Mouse (Mus musculus): ENCODE measurements around the gene Zbtb7b.

Gene Zbtb7b

GRCm38 (mm10) chr3:89388901-89389740, 5.5 kb downstream of the Zbtb7b start:
- no peak for DNase-seq (ENCODE audit: low spot score)

DNA sequence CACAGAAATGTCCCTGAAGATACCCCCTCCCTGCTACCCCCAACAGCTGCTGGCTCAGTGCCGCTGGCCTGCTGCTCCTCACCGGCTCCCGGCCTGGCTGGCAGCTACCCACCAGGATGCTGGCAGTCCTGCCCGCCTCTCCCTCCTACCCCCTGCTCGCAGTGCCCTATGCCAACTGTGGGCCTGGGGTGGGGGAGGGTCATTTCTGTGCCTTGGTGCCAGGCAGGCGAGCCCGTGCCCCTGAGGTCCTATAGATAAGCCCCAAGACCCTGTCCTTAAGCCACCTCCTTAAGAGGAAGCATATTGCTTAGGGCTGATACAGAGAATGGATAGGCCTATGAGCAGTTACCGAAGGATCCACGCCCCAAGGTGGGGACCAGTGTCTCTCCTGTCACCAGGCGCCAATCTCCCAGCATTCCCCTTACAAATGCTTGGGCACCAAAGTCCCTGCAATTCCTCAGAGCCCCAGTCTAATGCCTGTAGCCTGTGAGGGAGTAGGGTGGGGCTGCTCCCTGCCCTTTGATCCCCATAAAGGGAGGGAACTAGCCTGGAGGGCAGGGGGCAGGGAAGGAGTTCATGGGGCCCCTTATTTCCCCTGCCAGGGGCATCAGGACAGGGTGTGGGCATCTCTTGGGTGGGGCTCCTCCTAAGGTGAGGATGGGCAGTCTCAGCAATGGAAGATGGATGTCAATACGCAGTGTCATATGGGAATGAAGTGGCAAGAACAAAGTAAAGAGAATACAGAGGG, 6.3 kb downstream of the Zbtb7b start:
- no peak for DNase-seq (ENCODE audit: low spot score)

- no peak for DNase-seq (ENCODE audit: low spot score)
Measured at GRCm38 (mm10) chr3:89387632-89388031, 6.9 kb downstream of the Zbtb7b start.

- DNase-seq (ENCODE audit: low spot score), result no peak
Measured at GRCm38 (mm10) chr3:89386438-89387420, 7.8 kb downstream of the Zbtb7b start.

GRCm38 (mm10) chr3:89385451-89385850, 9.1 kb downstream of the Zbtb7b start:
- no peak for DNase-seq (ENCODE audit: low spot score)

DNA sequence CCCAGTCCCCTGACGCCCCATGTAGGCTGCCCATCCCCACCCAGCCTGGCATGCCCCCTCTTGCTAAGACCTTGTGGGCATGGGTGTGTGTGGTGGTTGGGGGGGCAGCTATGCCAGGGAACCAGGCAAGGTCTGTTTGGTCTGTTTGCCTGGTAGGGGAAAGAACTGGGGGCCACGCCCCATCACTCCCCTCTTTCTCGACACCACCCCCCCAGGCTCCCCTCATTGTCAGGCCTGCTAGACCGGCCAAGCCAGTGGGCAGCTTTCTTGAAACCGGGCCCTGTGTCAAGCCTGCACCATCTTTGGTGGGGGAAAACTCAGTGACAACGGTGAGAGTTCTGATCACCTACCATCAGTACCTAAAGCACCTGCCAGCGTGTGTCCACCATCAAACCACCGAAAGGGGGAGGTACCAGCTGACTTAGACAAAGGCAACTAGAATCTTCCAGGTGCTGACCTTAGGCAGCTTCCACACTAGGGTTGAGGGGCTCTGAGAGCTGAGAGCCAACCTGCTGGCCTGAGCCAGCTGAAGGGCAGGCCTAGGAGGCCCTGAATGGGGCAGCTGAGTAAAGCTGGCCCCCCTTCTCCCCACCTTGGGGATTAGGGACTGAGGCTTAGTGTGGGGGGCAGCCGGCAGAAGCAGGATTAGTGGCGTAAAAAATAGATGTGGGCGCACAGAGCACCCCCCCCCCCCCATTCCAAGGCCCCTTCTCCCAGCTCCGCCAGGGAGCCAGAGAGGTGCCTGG, 10.1 kb downstream of the Zbtb7b start:
- no peak for DNase-seq (ENCODE audit: low spot score)

- DNase-seq (ENCODE audit: low spot score), result no peak
Measured at GRCm38 (mm10) chr3:89383651-89384255, 10.8 kb downstream of the Zbtb7b start.

DNA sequence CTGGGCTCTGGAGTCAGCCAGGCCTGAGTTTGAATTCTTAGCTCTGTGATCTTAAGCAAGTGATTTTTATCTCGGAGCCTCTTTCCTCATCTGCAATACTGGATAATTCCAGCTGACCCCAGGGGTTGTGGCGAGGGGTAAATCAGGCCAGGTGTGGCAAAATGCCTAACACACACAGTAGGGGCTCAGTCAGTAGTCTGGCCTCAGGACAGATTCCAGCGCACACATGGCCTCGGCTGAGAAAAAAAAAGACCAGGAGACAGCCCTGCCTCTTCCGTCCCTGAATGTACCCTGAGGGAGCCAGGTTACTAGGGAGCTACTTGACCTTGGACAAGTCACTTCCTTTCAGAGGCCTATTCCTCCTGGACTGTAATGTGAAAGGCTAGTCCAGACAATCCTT, 11.6 kb downstream of the Zbtb7b start:
- DNase-seq (ENCODE audit: low spot score), result no peak

GRCm38 (mm10) chr3:89382033-89382882, 12.3 kb downstream of the Zbtb7b start:
- no peak for DNase-seq (ENCODE audit: low spot score)

- DNase-seq (ENCODE audit: low spot score), result no peak
Measured at GRCm38 (mm10) chr3:89381233-89381632, 13.3 kb downstream of the Zbtb7b start.

DNA sequence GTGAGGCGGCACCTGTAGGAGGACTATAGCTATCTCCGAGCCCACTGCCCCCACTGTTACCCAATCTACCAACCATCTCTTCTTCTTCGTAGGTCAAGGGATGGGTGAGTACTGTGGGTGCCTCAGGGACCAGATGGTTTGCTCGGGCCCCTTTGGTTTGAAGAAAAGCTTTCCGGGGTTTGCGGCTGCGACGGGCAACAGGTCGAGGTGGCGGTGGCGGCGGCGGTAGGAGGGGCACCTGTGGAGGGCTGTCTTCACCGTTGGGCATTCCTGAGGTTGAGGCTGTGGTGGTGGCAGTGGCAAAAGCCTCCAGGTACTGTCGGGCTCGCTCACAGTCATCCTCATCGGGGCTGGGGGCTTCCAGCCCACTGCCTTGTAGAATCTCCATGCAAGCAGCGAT, 13.9 kb downstream of the Zbtb7b start:
- no peak for DNase-seq (ENCODE audit: low spot score)

GRCm38 (mm10) chr3:89380291-89380690, 14.3 kb downstream of the Zbtb7b start:
- no peak for DNase-seq (ENCODE audit: low spot score)

DNA sequence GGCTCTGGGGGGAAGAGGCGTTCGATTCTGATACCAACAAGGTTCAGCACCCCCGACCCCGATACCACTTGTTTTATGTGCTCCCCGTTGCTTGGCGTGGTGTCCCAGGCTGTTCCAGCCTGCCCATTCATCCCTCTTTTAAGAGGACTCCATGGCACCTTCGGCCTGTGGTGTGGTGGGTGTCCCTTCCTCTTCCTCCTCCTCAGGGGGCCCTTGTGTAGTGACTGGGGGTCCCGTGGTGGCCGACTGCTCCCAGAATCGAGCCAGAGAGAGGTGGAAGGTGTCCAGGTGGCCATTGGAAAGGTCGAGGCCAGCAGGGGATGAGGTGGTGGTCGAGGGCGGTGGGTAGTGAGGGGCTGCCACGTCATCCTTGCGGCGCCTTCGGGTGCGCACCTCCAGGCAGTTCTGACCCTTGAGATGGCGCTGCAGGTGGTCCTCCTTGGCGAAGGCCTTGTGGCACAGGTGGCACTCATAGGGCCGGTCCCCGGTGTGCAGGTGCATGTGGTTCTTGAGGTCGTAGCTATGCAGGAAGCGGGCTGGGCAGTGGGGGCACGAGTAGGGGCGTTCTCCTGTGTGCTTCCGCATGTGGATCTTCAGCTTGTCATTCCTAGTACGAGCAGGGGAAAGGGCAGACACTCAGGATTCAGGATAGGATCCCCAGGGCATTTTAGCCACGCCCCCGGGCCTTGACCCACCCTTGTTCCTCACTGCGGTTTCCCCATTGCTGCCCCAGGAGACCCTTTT, 15.0 kb downstream of the Zbtb7b start:
- DNase-seq (ENCODE audit: low spot score), result no peak

DNA sequence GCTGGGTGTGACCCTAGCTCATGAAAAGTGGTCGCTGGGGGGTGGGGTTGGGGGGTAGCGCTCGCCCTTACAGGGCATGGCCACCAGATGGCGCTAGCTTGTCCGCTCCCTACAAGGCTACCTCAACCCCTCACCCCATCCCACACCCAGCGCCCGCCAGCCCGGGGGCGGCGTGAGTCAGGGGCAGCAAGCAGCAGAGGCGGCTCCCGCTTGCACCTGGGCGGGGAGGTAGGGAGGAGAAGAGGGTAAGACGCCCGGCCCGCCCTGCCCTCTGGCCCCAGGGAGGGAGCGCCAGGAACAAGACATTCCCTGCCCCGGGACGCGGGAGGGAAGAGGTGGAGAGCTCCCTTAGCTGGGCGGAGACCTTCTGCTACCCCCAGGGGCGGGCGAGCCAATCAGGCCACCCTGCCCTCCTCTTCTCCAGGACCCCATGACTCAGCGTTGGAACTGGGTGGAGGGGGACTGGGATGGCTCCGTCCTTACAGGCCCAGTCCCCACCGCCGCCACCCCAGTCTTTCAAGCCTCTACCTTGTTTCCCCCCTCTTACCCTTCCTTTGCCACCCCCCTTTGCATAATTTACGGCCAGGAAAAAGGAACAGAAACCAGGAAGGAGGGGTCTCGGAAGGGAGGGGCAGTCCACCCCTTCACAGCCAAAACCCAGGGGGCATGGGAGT, 16.0 kb downstream of the Zbtb7b start:
- peak; percentile 79 for DNase-seq (ENCODE audit: low spot score)

DNA sequence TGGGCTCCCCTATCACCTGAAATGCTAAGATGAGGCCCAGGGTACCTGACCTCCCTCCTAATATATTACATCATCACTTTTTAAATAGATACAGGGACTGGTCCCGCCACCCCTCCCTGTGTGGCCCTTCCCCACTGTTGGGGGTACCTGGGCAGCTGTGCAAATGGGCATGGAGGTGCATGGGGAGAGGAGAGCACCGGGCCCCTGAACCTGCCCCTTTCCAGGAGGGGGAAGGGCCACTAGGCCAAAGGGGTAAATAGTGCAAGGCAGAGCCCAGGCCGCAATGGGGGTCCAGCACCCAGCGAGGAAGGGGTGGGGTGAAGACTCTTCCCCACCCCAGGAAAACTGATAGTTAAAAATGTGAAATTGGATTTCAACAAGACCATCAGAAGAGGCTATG, 16.7 kb downstream of the Zbtb7b start:
- no peak for DNase-seq (ENCODE audit: low spot score)

GRCm38 (mm10) chr3:89373581-89374231, 20.9 kb downstream of the Zbtb7b start:
- DNase-seq (ENCODE audit: low spot score), result no peak

DNA sequence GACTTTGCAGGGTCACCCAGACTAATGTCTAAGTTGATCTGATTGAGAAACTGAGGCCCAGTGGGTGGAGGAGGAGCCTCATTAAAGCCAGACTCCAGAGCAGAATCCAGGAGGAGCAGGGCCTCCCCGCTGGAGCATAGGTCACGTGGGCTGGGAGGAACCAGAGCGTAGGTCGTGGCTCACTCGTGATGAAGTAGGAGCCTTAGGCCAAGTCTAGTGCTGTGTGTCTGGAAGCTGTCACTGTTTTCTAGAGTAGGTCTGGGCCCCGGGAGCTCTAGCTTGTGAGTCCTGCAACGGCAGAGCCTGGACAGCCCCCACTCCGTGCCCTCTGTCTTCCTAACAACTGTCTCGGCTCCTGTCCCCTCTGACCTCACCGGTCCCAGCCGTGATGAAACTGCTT, 27.2 kb downstream of the Zbtb7b start:
- DNase-seq (ENCODE audit: low spot score), result no peak

Measured in ovary, postnatal 10 days (tissue).